Mouse (Mus musculus) ES-E14 (cell line): Measurements from ENCODE around the gene Otop2.

ENCODE experiments used
- CHD2 ChIP-seq: IDR thresholded peaks from 2 replicates; pipeline ENCODE4 v1.6.1; 2014; ENCODE audit warnings: mild to moderate bottlenecking, low read depth, low read length, inconsistent platforms
- HCFC1 ChIP-seq: IDR thresholded peaks from 2 replicates; pipeline ENCODE4 v1.6.1; 2012; ENCODE audit warnings: low read length, inconsistent platforms, borderline replicate concordance; ENCODE audit not compliant: insufficient read depth

- no peak for TF ChIP-seq HCFC1
- TF ChIP-seq CHD2, result no peak
Measured at GRCm38 (mm10) chr11:115267061-115267883, 39.7 kb upstream of the Otop2 start, which contains the start of gene Grin2c.
